Comparison of ENCODE assay signal across 1 mouse cellular context in the genomic region with DNA sequence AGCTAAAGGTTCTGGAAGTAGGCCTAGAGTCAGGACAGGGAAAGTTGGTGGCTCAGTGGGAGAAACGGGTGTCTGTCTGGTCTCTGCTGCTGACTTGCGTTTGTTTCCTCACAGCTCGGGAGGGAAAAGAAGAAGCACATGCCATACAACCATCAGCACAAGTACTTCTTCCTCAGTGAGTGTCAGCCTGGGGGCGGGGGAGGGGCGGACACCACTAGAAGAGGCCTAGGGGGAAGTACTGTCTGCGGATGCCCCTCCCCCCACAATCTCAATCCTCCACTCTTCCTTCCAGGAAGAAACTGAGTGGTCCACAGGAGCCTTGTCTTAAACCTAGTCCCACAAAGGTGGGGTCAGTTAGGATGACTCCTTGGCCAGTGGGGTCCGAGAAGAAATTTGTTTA.
TF ChIP-seq lines count a peak whose summit lies in the region.

No protein-coding gene starts in this region.

TF ChIP-seq in MEL, 35 proteins besides CTCF, POLR2A, EP300 and RAD21:
- TF ChIP-seq MYC (IDR thresholded peaks at IDR 0.05; ENCODE audit: low read depth, low read length) (peak; percentile 37; the same call in 1 of the 2 replicates), MAX (IDR thresholded peaks at IDR 0.05; ENCODE audit: low read length) (peak; percentile 80), ZKSCAN1 (IDR thresholded peaks at IDR 0.05; ENCODE audit: low read depth, low read length) (no peak), CHD2 (IDR thresholded peaks at IDR 0.05; ENCODE audit: low read length) (peak; percentile 64), NRF1 (IDR thresholded peaks at IDR 0.05; ENCODE audit: insufficient read depth, low read depth, low read length, poor library complexity, severe bottlenecking) (no peak)
